7 mouse cellular contexts compared by ENCODE assay signal in the genomic region with DNA sequence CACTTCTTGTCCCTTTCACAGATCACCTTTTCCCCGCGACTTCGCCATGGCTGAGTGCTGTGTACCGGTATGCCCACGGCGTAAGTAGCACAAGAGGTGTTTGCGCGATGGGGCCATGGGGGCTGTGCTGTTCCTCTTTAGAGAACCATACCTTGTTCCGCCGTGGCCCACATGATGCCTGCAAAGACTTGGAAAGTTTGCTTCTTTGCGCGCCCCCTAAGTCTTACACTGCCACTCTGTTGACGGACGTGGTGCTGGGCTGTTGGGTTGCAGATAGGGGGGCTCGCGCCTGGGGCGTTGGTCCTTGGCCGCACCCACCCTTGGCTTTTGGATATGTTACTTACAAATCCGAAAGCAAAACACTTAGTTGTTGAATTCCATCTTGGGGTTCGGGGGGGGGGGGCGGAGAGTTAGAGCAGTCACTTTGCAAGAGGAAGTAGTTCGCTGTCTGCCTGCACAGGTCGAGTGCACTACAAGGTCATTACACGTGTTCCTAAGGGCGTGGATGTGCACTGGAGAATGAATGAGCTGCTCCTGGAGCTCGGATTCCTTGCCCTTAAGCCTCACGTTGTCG. TPM values are rescaled to one million over a fixed set of nuclear protein-coding genes. Genes with fewer than 3 reads are reported as not detected.
DNase-seq lines count a peak whose midpoint lies in the region; ATAC-seq and TF ChIP-seq lines count a peak whose summit lies in the region.

No protein-coding gene starts in this region.

- H3K4me3 ChIP-seq in testis, adult 2 months (ENCODE audit: control insufficient read depth, low read depth, low read length) = peak overlapping the region; percentile 97
- peak overlapping the region; percentile 90 for H3K4me3 ChIP-seq in erythroblast, embryonic 14.5 days (replicated peaks)
- peak overlapping the region; percentile 96 for H3K4me3 ChIP-seq in kidney, postnatal 0 days (replicated peaks; ENCODE audit: low read depth, low read length)
- H3K4me3 ChIP-seq in midbrain, embryonic 15.5 days = peak overlapping the region; percentile 82

- TF ChIP-seq POLR2A in testis, adult 2 months (IDR thresholded peaks at IDR 0.05; ENCODE audit: control insufficient read depth, low read depth, low read length) = no peak

- H3K9ac ChIP-seq in kidney, postnatal 0 days (ENCODE audit: low read depth, low read length) = peak overlapping the region; percentile 92
- peak overlapping the region; percentile 88 for H3K9ac ChIP-seq in midbrain, embryonic 15.5 days

- ATAC-seq in kidney, postnatal 0 days (replicated peaks; ENCODE audit: low FRiP score, low read depth) = no peak; the same call in 1 of the 2 replicates
- ATAC-seq in midbrain, embryonic 15.5 days (replicated peaks) = peak; percentile 51

- H3K4me2 ChIP-seq in kidney, postnatal 0 days (ENCODE audit: low read length) = peak overlapping the region; percentile 81
- peak overlapping the region; percentile 84 for H3K4me2 ChIP-seq in midbrain, embryonic 15.5 days

- DNase-seq in testis, postnatal 14 days (ENCODE audit: low spot score) = no peak
- peak; percentile 51 for DNase-seq in kidney, postnatal 0 days (ENCODE audit: low spot score)
- DNase-seq in gastrocnemius, postnatal 25 days = no peak
- no peak for DNase-seq in left cerebral cortex, postnatal 4 days

- H3K9me3 ChIP-seq in erythroblast, embryonic 14.5 days (ENCODE audit: control insufficient read depth, low read length) = no peaks in the 10 kb centered on the region
- H3K9me3 ChIP-seq in kidney, postnatal 0 days (replicated peaks; ENCODE audit: low read length) = no peaks in the 10 kb centered on the region
- no peaks in the 10 kb centered on the region for H3K9me3 ChIP-seq in midbrain, embryonic 15.5 days

- TF ChIP-seq CTCF in testis, adult 2 months (IDR thresholded peaks at IDR 0.05; ENCODE audit: control insufficient read depth, insufficient read depth, insufficient replicate concordance, low read depth, low read length) = no peak
- no peak for TF ChIP-seq CTCF in kidney, postnatal 0 days (IDR thresholded peaks at IDR 0.05; ENCODE audit: low read depth)

- WGBS in kidney, postnatal 0 days = under 1% methylated on average over 28 of the region's 28 CpGs
- WGBS in midbrain, embryonic 15.5 days = under 1% methylated on average over 28 of the region's 28 CpGs

- H3K27ac ChIP-seq in testis, adult 2 months (ENCODE audit: control insufficient read depth, insufficient read depth, low read depth, low read length) = peak overlapping the region; percentile 98
- peak overlapping the region; percentile 95 for H3K27ac ChIP-seq in kidney, postnatal 0 days
- peak overlapping the region; percentile 92 for H3K27ac ChIP-seq in midbrain, embryonic 15.5 days

- H3K4me1 ChIP-seq in testis, adult 2 months (ENCODE audit: control insufficient read depth, insufficient read depth, low read length) = peaks cover 2% of the 10 kb centered on the region
- H3K4me1 ChIP-seq in erythroblast, embryonic 14.5 days (ENCODE audit: control insufficient read depth) = peaks cover 57% of the 10 kb centered on the region
- H3K4me1 ChIP-seq in kidney, postnatal 0 days (replicated peaks; ENCODE audit: insufficient read depth, low read length) = peaks cover 21% of the 10 kb centered on the region
- H3K4me1 ChIP-seq in midbrain, embryonic 15.5 days = peaks cover 31% of the 10 kb centered on the region

- intact Hi-C loops in left cerebral cortex, postnatal 4 days (cut with DNase I) = loop anchor here (5.0 kb wide), 1 partner anchor 80 kb away; a partner anchor contains a TSS

- no peaks in the 10 kb centered on the region for H3K27me3 ChIP-seq in testis, adult 2 months (ENCODE audit: control insufficient read depth, insufficient read depth, low read length)
- H3K27me3 ChIP-seq in erythroblast, embryonic 14.5 days (ENCODE audit: control insufficient read depth) = no peaks in the 10 kb centered on the region
- no peaks in the 10 kb centered on the region for H3K27me3 ChIP-seq in kidney, postnatal 0 days (ENCODE audit: insufficient read depth, low read length)
- H3K27me3 ChIP-seq in midbrain, embryonic 15.5 days (replicated peaks) = no peaks in the 10 kb centered on the region

- peaks cover 3% of the 10 kb centered on the region for H3K36me3 ChIP-seq in testis, adult 2 months (ENCODE audit: control insufficient read depth, insufficient read depth, low read length)
- peaks cover 39% of the 10 kb centered on the region for H3K36me3 ChIP-seq in erythroblast, embryonic 14.5 days (ENCODE audit: control insufficient read depth)
- H3K36me3 ChIP-seq in kidney, postnatal 0 days (ENCODE audit: insufficient read depth, low read length) = peaks cover 15% of the 10 kb centered on the region
- H3K36me3 ChIP-seq in midbrain, embryonic 15.5 days (replicated peaks) = 0 out of 2 replicates have a peak, but pooled peaks cover 3% of the 10 kb centered on the region

RNA-seq across cellular contexts. Expression of a gene that starts 6.9 kb away (rescaled TPM):
- polyA plus RNA-seq in testis, adult 2 months (2012; rRNA removed) = 402 and 429 TPM in 2 replicates
- 11.8 and 15.6 TPM in 2 replicates for polyA plus RNA-seq in erythroblast, embryonic 14.5 days (2012)
- 355 and 383 TPM in 2 replicates for polyA plus RNA-seq in kidney, postnatal 0 days (2015; fragmentation: Nextera tagmentation; extraction: Ambion mirVana)
- polyA plus RNA-seq in midbrain, embryonic 15.5 days (2015; fragmentation: Nextera tagmentation; extraction: Ambion mirVana) = 265 and 272 TPM in 2 replicates
- 100 to 1,000 TPM; 279 to 296 TPM for total RNA-seq in gastrocnemius, postnatal 25 days (2021)
- 100 to 1,000 TPM; 182 to 185 TPM for total RNA-seq in left cerebral cortex, postnatal 4 days (2021)

RNA-seq across cellular contexts. Expression of a gene that starts 16.9 kb away (rescaled TPM):
- polyA plus RNA-seq in testis, adult 2 months (2012; rRNA removed) = 5.9 and 6.4 TPM in 2 replicates
- 0.85 and 1.1 TPM in 2 replicates for polyA plus RNA-seq in erythroblast, embryonic 14.5 days (2012)
- polyA plus RNA-seq in kidney, postnatal 0 days (2015; fragmentation: Nextera tagmentation; extraction: Ambion mirVana) = 36.7 and 43.6 TPM in 2 replicates
- polyA plus RNA-seq in midbrain, embryonic 15.5 days (2015; fragmentation: Nextera tagmentation; extraction: Ambion mirVana) = 52.3 and 54.4 TPM in 2 replicates
- total RNA-seq in gastrocnemius, postnatal 25 days (2021) = 1 to 10 TPM; 7.0 to 8.9 TPM
- total RNA-seq in left cerebral cortex, postnatal 4 days (2021) = 10 to 100 TPM; 41.5 to 52.5 TPM

Comparison
In these comparisons a context has a peak if more than half of its experiments do, and no peak if none do; other contexts are left out.
1. RNA of a gene that starts 6.9 kb away (polyA plus RNA-seq): 402 to 429 TPM in testis, adult 2 months, 355 to 383 TPM in kidney, postnatal 0 days and 265 to 272 TPM in midbrain, embryonic 15.5 days; 11.8 to 15.6 TPM in erythroblast, embryonic 14.5 days; every median in the first group is over 10 times any median in the second.
2. Peak in every context shown above with its lines, with median percentiles within 50 percentile points of each other: H3K27ac ChIP-seq and H3K4me3 ChIP-seq.